Mouse (Mus musculus) CH12.LX (cell line): ENCODE measurements around the gene Col4a4. TPM values are rescaled to one million over a fixed set of nuclear protein-coding genes. Genes with fewer than 3 reads are reported as not detected.

Source experiments
- DNase-seq: peaks from one replicate; pipeline ENCODE4 v3.0.0-alpha.2; 2013; ENCODE audit errors: extremely low read depth
- H3K27ac ChIP-seq: 2 replicates; pipeline ENCODE4 v1.5.1; 2012; ENCODE audit warnings: low read depth, mild to moderate bottlenecking, control low read depth, moderate library complexity; ENCODE audit not compliant: insufficient read depth
- H3K27me3 ChIP-seq: replicated peaks from 2 replicates; pipeline ENCODE3; 2012; ENCODE audit warnings: inconsistent platforms
- H3K36me3 ChIP-seq, 2 experiments: replicated peaks in 1 of 2; 2 replicates each; pipeline versions ENCODE3 to v1.6.1; 2012; ENCODE audit warnings: inconsistent platforms in 1 of 2, low read length in 1 of 2, mild to moderate bottlenecking in 1 of 2, mixed read lengths in 1 of 2, moderate library complexity in 1 of 2; ENCODE audit not compliant: control insufficient read depth in 1 of 2, insufficient read depth in 1 of 2
- H3K4me1 ChIP-seq, 2 experiments: 2 replicates each; pipeline ENCODE4 v1.6.1; 2012; ENCODE audit warnings: inconsistent platforms in 1 of 2, moderate library complexity in 1 of 2; ENCODE audit not compliant: insufficient read depth in 2 of 2, control insufficient read depth in 1 of 2
- H3K4me2 ChIP-seq: 2 replicates; pipeline ENCODE4 v1.6.1; 2012; ENCODE audit warnings: low read depth, mild to moderate bottlenecking, control low read depth; ENCODE audit not compliant: poor library complexity, insufficient read depth, severe bottlenecking
- H3K4me3 ChIP-seq, 3 experiments: fragments of 150-350 bp in 1 of 3; sonication (generic) in 1 of 3; replicated peaks in 1 of 3; 2 replicates each; pipeline versions ENCODE3 to v1.5.1; 2011 to 2012; ENCODE audit warnings: low read depth in 2 of 3, low read length in 2 of 3, mild to moderate bottlenecking in 2 of 3, moderate library complexity in 2 of 3, control low read depth in 1 of 3, improper control_type of control experiment in 1 of 3, inconsistent platforms in 1 of 3, mixed read lengths in 1 of 3; ENCODE audit not compliant: poor library complexity in 1 of 3
- H3K79me2 ChIP-seq: replicated peaks from 2 replicates; pipeline ENCODE4 v1.6.1; 2012; ENCODE audit warnings: mild to moderate bottlenecking, moderate library complexity; ENCODE audit not compliant: control insufficient read depth, poor library complexity, insufficient read depth, severe bottlenecking; ENCODE audit errors: extremely low read depth
- H3K9ac ChIP-seq: 2 replicates; pipeline ENCODE4 v1.6.1; 2012; ENCODE audit warnings: low read depth, mild to moderate bottlenecking, control low read depth, moderate library complexity; ENCODE audit not compliant: insufficient read depth
- H3K9me3 ChIP-seq: replicated peaks from 2 replicates; pipeline ENCODE3; 2012; ENCODE audit warnings: low read length, inconsistent platforms, mixed read lengths
- CHD1 ChIP-seq: IDR thresholded peaks from 2 replicates; pipeline ENCODE4 v1.6.1; 2012; ENCODE audit warnings: low read depth, low read length, improper control_type of control experiment, inconsistent platforms
- CHD2 ChIP-seq: IDR thresholded peaks from 2 replicates; pipeline ENCODE4 v1.6.1; 2011; ENCODE audit warnings: low read length, improper control_type of control experiment
- E2F4 ChIP-seq: IDR thresholded peaks from 2 replicates; pipeline ENCODE4 v1.6.1; 2011; ENCODE audit warnings: low read depth, low read length, improper control_type of control experiment; ENCODE audit not compliant: insufficient replicate concordance
- ELF1 ChIP-seq: IDR thresholded peaks from 2 replicates; pipeline ENCODE4 v1.6.1; 2014; ENCODE audit warnings: low read depth, mild to moderate bottlenecking, inconsistent platforms, low read length, improper control_type of control experiment
- ETS1 ChIP-seq: conservative IDR thresholded peaks from 2 replicates; pipeline ENCODE4 v1.6.1; 2012; ENCODE audit warnings: low read depth, mild to moderate bottlenecking, inconsistent platforms, low read length, improper control_type of control experiment, moderate library complexity
- IRF4 ChIP-seq: IDR thresholded peaks from 2 replicates; pipeline ENCODE4 v1.6.1; 2014; ENCODE audit warnings: low read depth, mild to moderate bottlenecking, inconsistent platforms, low read length, improper control_type of control experiment
- JUN ChIP-seq: IDR thresholded peaks from 2 replicates; pipeline ENCODE4 v1.6.1; 2011; ENCODE audit warnings: low read depth, mild to moderate bottlenecking, low read length, improper control_type of control experiment, moderate library complexity; ENCODE audit not compliant: insufficient read depth
- KAT2A ChIP-seq: IDR thresholded peaks from 2 replicates; pipeline ENCODE4 v1.6.1; 2012; ENCODE audit warnings: low read length, improper control_type of control experiment, inconsistent platforms; ENCODE audit not compliant: insufficient replicate concordance
- MAFK ChIP-seq: IDR thresholded peaks from 2 replicates; pipeline ENCODE4 v1.6.1; 2011; ENCODE audit warnings: low read length, improper control_type of control experiment; ENCODE audit not compliant: insufficient replicate concordance
- MEF2A ChIP-seq: IDR thresholded peaks from 2 replicates; pipeline ENCODE4 v1.6.1; 2014; ENCODE audit warnings: low read depth, mild to moderate bottlenecking, inconsistent platforms, low read length, improper control_type of control experiment, borderline replicate concordance
- MXI1 ChIP-seq: IDR thresholded peaks from 2 replicates; pipeline ENCODE4 v1.6.1; 2011; ENCODE audit warnings: mild to moderate bottlenecking, low read depth, low read length, improper control_type of control experiment
- MYC ChIP-seq: IDR thresholded peaks from 2 replicates; pipeline ENCODE4 v1.6.1; 2011; ENCODE audit warnings: low read depth, mild to moderate bottlenecking, improper control_type of control experiment, low read length
- NELFE ChIP-seq: IDR thresholded peaks from 2 replicates; pipeline ENCODE4 v1.6.1; 2011; ENCODE audit warnings: low read depth, low read length, improper control_type of control experiment
- NRF1 ChIP-seq: IDR thresholded peaks from 2 replicates; pipeline ENCODE4 v1.6.1; 2014; ENCODE audit warnings: low read depth, mild to moderate bottlenecking, inconsistent platforms, low read length, improper control_type of control experiment, moderate library complexity
- POLR2AphosphoS2 ChIP-seq: IDR thresholded peaks from 2 replicates; pipeline ENCODE4 v1.6.1; 2011; ENCODE audit warnings: low read depth, low read length, improper control_type of control experiment
- RAD21 ChIP-seq: IDR thresholded peaks from 2 replicates; pipeline ENCODE4 v1.6.1; 2011; ENCODE audit warnings: low read depth, mild to moderate bottlenecking, low read length, improper control_type of control experiment, moderate library complexity
- SIN3A ChIP-seq: IDR thresholded peaks from 2 replicates; pipeline ENCODE4 v1.6.1; 2012; ENCODE audit warnings: low read length, improper control_type of control experiment, inconsistent platforms
- TBP ChIP-seq: conservative IDR thresholded peaks from 2 replicates; pipeline ENCODE4 v1.6.1; 2011; ENCODE audit warnings: low read depth, low read length, improper control_type of control experiment
- TCF12 ChIP-seq: IDR thresholded peaks from 2 replicates; pipeline ENCODE4 v1.6.1; 2014; ENCODE audit warnings: low read depth, mild to moderate bottlenecking, inconsistent platforms, low read length, improper control_type of control experiment
- ZNF384 ChIP-seq: IDR thresholded peaks from 2 replicates; pipeline ENCODE4 v1.6.1; 2012; ENCODE audit warnings: low read depth, low read length, improper control_type of control experiment, inconsistent platforms
- dilution Hi-C: fragments of 300-500 bp; cut with MboI; formaldehyde crosslinking; loops from 2 replicates; pipeline ENCODE4 v1.14.3; 2020; ENCODE audit warnings: low sequenced_read_pairs; ENCODE audit not compliant: extremely low pct_unique_long_range_greater_than_20kb, extremely low pct_ligation_motif_present
- in situ Hi-C: fragments of 300-500 bp; cut with MboI; formaldehyde crosslinking; loops from 3 replicates; pipeline ENCODE4 v1.14.3; 2019; ENCODE audit warnings: low sequenced_read_pairs, low pct_ligation_motif_present, low pct_unique_long_range_greater_than_20kb, mixed read lengths
- polyA plus RNA-seq: library from polyadenylated mRNA; unstranded; fragments of >175 nt; gene quantifications from 2 replicates; pipeline ENCODE4 v1.2.1, GENCODE M21; 2012; ENCODE audit warnings: low read depth; ENCODE audit not compliant: insufficient read length
- total RNA-seq, 2 experiments: library from RNA; depleted of rRNA; stranded (reverse); fragments of 300-350 nt in 1 of 2; fragments of >200 nt in 1 of 2; gene quantifications; 2 replicates each; pipeline ENCODE4 v1.2.3; 2012 to 2014

Col4a4 gene
- total and polyA plus RNA-seq, 3 experiments = under 0.01 to 0.03 TPM; not detected in 1

GRCm38 (mm10) chr1:82409271-82409670, 177.4 kb downstream of the Col4a4 start:
- no peak overlapping the region for H3K27ac ChIP-seq
- H3K36me3 ChIP-seq = peaks cover 12 to 61% of the 10 kb centered on the region in 2 experiments
- H3K79me2 ChIP-seq = no peaks in the 10 kb centered on the region
- no peak for DNase-seq
- H3K4me1 ChIP-seq = peaks cover 0 to 5% of the 10 kb centered on the region in 2 experiments; a peak in 1 of 4 replicates
- no peak overlapping the region for H3K9ac ChIP-seq
- H3K9me3 ChIP-seq = no peaks in the 10 kb centered on the region
- no peak overlapping the region for H3K4me3 ChIP-seq
- dilution Hi-C loops = no loop called here
- H3K27me3 ChIP-seq = no peaks in the 10 kb centered on the region
- in situ Hi-C loops = no loop called here
- no peak overlapping the region for H3K4me2 ChIP-seq
- TF ChIP-seq ETS1 (no peak), NELFE (no peak), IRF4 (no peak), TCF12 (no peak), RAD21 (no peak), MXI1 (no peak), NRF1 (no peak), TBP (no peak), ZNF384 (no peak), CHD2 (no peak), MAFK (no peak), ELF1 (no peak), MEF2A (no peak), POLR2AphosphoS2 (no peak), SIN3A (no peak), KAT2A (no peak), E2F4 (no peak)

DNA sequence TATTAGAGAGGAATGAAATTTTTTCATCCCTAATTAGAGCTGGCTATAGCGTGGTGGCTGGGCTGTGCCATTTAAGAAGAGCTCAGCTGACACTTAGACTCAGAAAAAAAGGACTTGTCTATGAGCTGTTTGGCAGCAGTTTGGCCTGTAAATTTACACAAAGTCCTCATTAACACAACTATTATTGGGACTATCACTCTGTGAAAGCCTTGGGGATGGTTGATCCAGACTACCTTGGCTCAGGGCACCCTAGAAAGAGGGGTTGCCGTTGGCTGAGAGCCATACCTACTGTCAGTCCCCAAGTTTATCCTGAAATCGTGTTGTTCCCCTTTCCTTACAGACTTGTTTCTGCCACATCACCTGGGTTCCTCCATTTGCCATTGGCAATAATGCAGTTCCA, 178.9 kb downstream of the Col4a4 start:
- DNase-seq = no peak
- Histone ChIP-seq H3K79me2 (no peaks in the 10 kb centered on the region), H3K4me1 (no peaks in the 10 kb centered on the region), H3K9me3 (no peaks in the 10 kb centered on the region), H3K27me3 (no peaks in the 10 kb centered on the region)
- in situ Hi-C loops = no loop called here
- dilution Hi-C loops = no loop called here
- TF ChIP-seq ELF1 = no peak
- no peak for TF ChIP-seq MAFK
- TF ChIP-seq MYC = no peak
- no peak for TF ChIP-seq JUN
- TF ChIP-seq TCF12 = no peak
- no peak for TF ChIP-seq CHD1
- TF ChIP-seq, all 38 proteins: peak for 0
- no peak overlapping the region for H3K4me2 ChIP-seq
- H3K4me3 ChIP-seq = no peak overlapping the region
- H3K9ac ChIP-seq = no peak overlapping the region
- H3K36me3 ChIP-seq = peaks cover 12 to 60% of the 10 kb centered on the region in 2 experiments
- H3K27ac ChIP-seq = no peak overlapping the region

Other genes starting within 250 kb of the Col4a4 start
- under 0.01 TPM in 1 of 2 replicates, not detected in the other for gene Col4a3, start 72 bp upstream of the Col4a4 start, total RNA-seq (2012; rRNA removed)
- gene Col4a3, start 72 bp upstream of the Col4a4 start, total RNA-seq (2014; rRNA removed) = not detected in 2 replicates
- gene Col4a3, start 72 bp upstream of the Col4a4 start, polyA plus RNA-seq = 0.07 TPM in 1 of 2 replicates, not detected in the other
- 90.7 and 95.3 TPM in 2 replicates for gene Mff, start 138.0 kb upstream of the Col4a4 start, total RNA-seq (2012; rRNA removed)
- 169 and 210 TPM in 2 replicates for gene Mff, start 138.0 kb upstream of the Col4a4 start, total RNA-seq (2014; rRNA removed)
- gene Mff, start 138.0 kb upstream of the Col4a4 start, polyA plus RNA-seq = 155 and 232 TPM in 2 replicates
- not detected in 2 replicates for gene Tm4sf20, start 181.6 kb upstream of the Col4a4 start, total RNA-seq (2012; rRNA removed)
- gene Tm4sf20, start 181.6 kb upstream of the Col4a4 start, total RNA-seq (2014; rRNA removed) = not detected in 2 replicates
- gene Tm4sf20, start 181.6 kb upstream of the Col4a4 start, polyA plus RNA-seq = not detected in 2 replicates
- gene Gm47791, start 184.4 kb upstream of the Col4a4 start, total RNA-seq (2012; rRNA removed) = not detected in 2 replicates
- gene Gm47791, start 184.4 kb upstream of the Col4a4 start, total RNA-seq (2014; rRNA removed) = not detected in 2 replicates
- not detected in 2 replicates for gene Gm47791, start 184.4 kb upstream of the Col4a4 start, polyA plus RNA-seq